Mouse (Mus musculus) induced T-regulatory cell, adult 2 months (primary cell): Measurements from ENCODE around the gene Adgrd1.
"Not testable (repeated sequence)": the region's sequence is repeated elsewhere in the genome, so short reads cannot be mapped to it uniquely, and the experiment has no call there.

ENCODE experiments used
- DNase-seq: peaks from one replicate; pipeline ENCODE4 v3.0.0-alpha.2; 2012; ENCODE audit warnings: low read depth

Gene Adgrd1

DNA sequence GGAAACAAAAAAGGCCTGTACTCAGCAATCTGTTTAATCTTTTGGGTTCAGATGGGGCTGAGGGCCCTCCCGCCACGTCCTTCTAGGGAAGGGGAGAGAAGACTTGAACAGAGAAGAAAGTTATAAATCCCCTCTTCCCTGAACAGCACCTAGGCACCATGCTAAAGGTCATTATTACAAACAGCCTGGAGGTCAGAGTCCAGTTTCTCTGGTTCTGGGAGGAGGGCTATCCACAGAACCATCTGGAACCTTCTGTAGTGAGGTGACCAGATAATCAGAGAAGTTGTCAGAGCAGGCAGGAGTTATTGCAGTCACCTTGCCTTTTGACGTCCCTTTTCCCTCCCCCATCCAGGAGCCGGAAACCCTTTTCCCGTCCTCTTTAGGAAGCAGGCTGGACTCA, 2.3 kb upstream of the Adgrd1 start:
- DNase-seq: no peak

GRCm38 (mm10) chr5:129104043-129104442, 7.5 kb downstream of the Adgrd1 start:
- no peak for DNase-seq

GRCm38 (mm10) chr5:129111729-129112128, 15.2 kb downstream of the Adgrd1 start:
- no peak for DNase-seq

GRCm38 (mm10) chr5:129113741-129114476, 17.4 kb downstream of the Adgrd1 start:
- no peak for DNase-seq

DNA sequence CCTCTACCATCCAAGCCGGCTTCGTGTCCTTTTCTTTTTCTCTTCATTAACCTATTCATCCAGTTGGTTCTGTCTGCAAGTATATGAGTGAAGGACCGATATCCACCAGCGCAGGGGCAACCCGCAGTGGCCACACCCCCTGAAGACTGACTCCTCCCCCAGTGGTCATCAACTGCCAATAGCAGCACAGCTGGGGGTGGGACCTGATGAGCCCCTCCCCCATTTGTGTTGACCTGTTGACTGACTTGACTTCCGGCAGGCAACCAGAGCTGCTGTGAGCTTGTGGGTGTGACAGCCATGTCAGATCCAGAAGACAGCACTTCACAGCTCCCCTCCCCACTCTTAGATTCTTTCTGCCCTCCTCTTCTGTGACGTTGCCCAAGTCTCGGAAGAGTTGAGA, 19.7 kb downstream of the Adgrd1 start:
- DNase-seq: no peak

- no peak for DNase-seq
Observed at GRCm38 (mm10) chr5:129117593-129118113, 21.1 kb downstream of the Adgrd1 start.

- DNase-seq: no peak
Observed at GRCm38 (mm10) chr5:129118523-129118922, 22.0 kb downstream of the Adgrd1 start.

GRCm38 (mm10) chr5:129119146-129119545, 22.6 kb downstream of the Adgrd1 start:
- no peak for DNase-seq

GRCm38 (mm10) chr5:129121654-129122285, 25.2 kb downstream of the Adgrd1 start:
- DNase-seq: no peak

- DNase-seq: no peak
Observed at GRCm38 (mm10) chr5:129122491-129122890, 25.9 kb downstream of the Adgrd1 start.

DNA sequence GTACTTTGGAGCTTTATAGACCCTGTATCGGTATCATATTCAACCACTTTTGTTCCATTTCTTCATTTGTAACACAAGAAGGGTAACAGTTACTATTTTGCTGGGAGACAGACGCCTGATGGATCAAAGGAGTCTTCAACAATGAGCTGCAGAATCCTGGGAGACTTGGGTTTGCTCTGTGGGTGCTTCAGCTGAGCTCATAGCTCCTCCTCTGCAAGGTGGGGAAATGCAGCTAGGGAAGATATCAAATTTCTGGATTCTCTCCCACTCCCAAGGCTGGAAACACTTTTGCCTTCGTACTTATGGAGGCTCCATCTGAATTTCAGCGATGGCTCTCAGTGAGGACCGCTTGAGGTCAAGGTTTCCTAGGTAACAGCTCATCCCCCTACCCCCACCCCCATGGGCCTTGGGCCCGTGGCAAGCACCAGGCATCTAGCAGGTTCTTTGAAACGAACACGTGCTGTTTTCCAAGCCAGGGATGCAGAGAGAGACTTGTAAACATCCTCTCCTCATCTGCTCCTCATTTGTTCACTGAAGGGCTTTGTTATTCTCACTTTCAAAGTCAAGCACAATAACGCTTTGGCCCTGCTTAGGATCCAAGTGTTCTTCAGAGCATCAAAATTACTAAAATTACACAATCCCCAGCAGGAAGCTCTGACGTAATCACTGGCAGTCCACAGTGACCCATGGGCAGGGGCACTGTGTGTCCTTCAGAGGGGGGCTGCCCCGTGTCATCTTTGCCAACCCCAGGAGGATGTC, 27.7 kb downstream of the Adgrd1 start:
- no peak for DNase-seq

- not testable (repeated sequence) for DNase-seq
Observed at GRCm38 (mm10) chr5:129128310-129128709, 31.8 kb downstream of the Adgrd1 start.

DNA sequence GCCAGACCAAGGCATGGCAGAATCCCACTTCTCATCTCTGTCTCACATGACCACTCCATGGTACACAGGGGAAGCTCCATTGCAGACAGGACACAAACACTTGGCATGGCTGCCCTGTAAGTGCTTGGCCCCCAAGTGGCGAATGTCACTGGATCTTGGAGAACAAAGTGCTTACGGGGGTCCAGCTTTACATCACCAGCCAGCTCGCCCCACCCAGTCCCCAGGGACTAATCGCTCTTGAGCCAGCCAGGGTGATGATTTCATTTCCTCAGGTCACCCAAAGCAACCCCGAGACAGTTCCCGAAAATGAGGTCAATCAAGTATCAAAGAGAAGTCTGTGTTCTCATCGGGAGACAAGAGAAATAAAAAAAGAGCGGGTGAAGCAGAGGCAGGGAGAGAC, 33.8 kb downstream of the Adgrd1 start:
- DNase-seq: no peak

DNA sequence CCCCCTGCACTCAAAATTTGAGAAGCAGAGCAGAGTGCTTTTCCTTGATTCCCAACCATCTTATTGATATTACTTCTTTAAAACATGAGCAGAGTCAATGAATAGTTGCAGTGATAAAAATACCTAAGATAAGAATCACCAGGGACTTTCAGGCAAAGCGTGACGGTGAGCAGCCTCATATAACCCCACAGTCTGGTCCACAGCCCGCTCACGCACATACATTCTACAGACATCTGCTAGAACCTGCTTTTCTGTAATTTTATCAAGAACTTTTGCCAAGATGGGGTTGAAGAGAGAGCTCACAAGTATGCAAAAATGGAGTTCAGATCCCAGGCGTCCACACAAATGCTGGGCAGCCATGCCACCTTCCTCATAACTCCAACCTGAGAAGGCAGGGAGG, 40.9 kb downstream of the Adgrd1 start:
- DNase-seq: no peak

DNA sequence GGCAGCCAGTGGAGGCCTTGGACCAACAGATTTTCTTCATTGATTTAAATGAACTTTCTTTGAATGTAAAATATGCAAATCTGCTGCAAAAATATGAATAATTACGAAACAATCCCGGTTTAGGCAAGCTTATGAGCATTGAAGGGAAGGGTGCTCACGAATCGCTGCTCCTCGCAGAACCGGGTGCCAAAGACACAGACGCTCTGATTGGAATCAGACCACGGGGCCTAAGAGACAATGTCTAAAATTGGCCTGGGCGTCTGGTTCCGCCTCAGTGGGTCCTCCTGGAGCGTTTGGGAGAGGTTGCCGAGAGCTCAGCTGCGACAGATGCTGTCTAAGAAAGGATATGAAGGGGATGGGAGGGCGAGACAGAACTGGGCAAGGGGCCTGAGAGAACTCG, 42.0 kb downstream of the Adgrd1 start:
- no peak for DNase-seq

- DNase-seq: no peak
Observed at GRCm38 (mm10) chr5:129142801-129143200, 46.3 kb downstream of the Adgrd1 start.

DNA sequence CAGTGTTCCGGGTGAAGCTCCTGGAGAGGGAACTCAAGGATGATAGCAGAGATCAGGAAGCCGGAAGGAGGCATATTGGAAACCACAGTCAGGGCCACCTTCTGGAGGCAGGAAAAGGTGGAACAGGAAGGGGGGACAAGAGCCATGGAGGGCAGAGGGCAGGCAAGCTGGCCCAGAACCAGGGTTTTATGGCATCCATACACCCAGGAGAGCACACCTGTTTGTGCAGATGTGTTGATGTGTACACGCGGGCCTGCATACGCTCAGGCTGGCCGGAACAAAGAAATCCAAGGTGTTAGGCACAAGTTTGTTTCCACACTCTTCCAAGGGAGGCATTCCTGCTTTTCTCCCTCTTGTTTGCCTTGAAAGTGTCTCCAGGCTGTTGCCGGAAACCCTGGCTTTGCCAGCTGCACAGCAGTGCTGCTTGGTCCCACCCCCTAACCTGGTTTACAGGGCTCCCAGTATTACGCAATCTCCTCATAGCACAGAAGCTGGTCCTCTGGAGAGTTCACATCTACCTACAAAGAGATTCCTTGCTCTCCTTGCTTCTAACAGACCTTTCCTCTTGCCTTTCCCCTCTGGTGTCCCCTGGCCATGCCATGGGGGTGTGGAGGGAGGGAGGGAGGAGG, 48.9 kb downstream of the Adgrd1 start:
- no peak for DNase-seq

DNA sequence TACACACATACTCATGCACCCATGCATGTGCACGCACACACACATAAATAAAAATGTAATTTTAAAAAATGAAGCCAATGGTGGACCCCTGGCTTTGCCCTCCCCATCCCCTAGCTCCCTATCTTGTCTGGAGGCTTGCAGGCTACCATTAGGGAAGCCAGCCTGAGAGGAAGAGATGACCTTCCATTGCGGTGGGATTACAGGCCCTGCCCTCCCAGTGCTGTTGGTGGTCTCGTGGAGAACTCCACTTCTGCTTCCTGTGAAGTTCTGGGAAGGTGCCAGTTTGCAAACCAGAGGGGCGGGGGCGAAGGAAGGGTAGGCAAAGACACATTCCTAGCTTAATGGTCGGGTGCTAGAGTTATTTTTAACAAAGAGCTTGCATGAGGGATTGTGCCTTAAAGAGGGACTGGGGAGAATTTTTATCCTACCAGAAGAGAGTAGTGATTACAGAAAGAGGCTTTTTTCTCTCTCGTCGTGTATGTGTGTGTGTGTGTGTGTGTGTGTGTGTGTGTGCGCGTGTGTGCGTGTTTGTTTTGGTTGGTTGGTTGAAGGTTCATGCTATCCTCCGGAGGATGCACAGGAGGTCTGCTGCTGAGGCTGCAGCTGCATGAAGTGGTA, 50.5 kb downstream of the Adgrd1 start:
- DNase-seq: no peak

DNA sequence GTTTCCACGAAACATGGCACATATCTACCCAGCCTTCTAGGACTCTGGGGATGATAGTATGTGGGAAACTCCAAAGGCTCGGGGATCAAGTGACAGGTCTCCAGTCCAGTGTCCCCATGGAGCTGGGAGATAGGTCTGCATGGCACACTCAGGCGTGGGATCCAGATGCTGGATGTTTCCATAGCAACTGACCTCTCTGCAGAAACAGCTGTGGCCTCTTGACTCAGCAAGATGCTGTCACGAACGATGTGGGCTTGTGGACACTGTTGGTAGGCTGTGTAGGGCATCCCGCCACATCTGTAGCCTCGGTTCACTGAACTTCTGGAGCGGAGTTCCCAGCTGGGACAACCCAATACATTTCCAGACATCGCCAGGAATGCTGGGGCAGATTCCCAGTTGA, 51.9 kb downstream of the Adgrd1 start:
- no peak for DNase-seq

DNA sequence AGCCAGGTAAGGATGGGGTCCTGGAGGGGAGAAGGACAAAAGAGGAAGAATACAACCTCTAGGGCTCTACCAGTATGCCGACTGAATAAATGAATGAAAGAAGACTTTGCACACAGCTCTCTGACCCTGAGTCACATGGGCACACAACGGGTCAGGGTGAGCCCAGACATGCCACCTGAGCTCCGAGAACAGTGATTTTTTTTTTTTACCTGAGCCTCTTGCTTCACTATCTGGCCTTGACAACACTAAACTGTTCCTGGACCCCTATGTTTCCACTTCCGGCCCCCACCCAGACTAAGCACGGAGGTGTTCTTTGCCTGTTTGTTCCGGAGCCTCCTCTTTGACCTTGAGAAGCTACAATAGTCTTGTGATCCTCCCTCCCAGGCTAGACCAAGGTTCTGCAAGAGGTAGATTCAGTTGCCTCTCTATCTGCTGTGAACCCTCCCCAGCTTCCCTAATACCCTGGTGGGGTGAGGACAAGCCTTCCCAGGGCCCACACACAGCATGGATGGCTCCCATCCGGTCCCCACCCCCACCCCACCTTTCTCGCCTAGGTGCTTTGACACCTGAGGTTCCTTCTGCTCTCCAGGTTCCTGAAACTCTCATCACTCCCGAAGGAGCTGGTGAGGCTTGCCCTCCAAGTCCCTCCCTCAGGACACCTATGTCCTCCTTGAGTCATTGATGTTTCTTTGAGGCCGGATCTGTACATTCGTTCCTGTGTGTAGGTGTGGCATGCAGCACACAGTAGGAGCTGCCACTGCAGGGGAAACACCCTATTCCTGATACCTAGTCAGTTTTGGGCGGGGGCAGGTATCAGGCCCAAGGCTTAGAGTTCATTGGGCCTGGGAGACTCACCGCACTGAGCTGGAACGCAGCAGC, 58.7 kb downstream of the Adgrd1 start:
- no peak for DNase-seq

DNA sequence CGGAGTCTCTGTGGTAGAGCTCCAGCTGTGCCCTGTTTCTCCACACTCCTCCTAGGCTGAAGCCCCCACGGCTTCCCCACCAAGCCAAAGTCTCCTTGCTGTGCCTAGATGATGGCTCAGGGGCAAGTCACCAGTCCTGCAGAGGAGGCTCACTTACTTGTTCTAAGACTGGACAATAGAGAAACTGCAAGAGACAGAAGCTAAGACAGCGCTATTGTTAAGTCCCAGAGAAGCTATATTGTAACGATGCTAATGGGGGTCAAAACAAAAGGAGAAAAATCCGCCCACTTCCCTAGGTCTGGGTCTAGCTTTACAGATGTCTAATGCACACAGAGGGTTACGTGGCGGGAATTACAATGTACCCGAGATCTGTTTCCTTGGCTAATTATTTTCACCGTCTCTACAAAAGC, 59.4 kb downstream of the Adgrd1 start:
- DNase-seq: no peak
